Mouse (Mus musculus) ES-E14 (cell line): ENCODE measurements around the gene Alox5ap.

Experiments used
- HCFC1 ChIP-seq: IDR thresholded peaks from 2 replicates; pipeline ENCODE4 v1.6.1; 2012; ENCODE audit warnings: low read length, inconsistent platforms, borderline replicate concordance; ENCODE audit not compliant: insufficient read depth
- ZC3H11A ChIP-seq: IDR thresholded peaks from 2 replicates; pipeline ENCODE4 v1.6.1; 2012; ENCODE audit warnings: low read depth, mild to moderate bottlenecking, inconsistent platforms, low read length, borderline replicate concordance
- ZNF384 ChIP-seq: IDR thresholded peaks from 2 replicates; pipeline ENCODE4 v1.6.1; 2012; ENCODE audit warnings: low read depth, low read length, inconsistent platforms

DNA sequence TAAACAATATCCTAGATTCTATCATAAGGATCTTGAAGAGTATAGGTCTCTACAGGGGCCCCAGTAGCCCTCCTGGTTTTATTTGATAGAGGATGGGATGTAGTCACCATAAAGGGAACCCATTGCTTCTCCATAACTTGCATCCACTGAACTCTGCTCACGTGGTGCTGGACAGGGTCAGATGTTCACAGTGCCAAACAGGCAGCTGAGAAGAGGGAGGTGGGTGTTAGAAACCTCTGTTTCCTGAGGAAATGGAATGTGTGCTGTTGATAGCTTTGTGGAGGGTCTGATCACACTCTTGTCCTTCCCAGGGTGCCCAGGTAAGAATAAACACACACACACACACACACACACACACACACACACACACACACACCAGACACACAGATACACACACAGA, 66.0 kb downstream of the Alox5ap start:
- TF ChIP-seq ZC3H11A (no peak), ZNF384 (no peak), HCFC1 (no peak)
